Mouse (Mus musculus) left cerebral cortex, postnatal 4 days (tissue): ENCODE data around the gene Nmt1. TPM values are rescaled to one million over a fixed set of nuclear protein-coding genes. Genes with fewer than 3 reads are reported as not detected.

ENCODE experiments used
- DNase-seq: peaks from one replicate; pipeline ENCODE4 v3.0.0-alpha.2; 2022
- intact Hi-C: fragments of 180-260 bp; cut with DNase I; formaldehyde crosslinking; loops from one replicate; pipeline ENCODE4 v1.15.1; 2025
- total RNA-seq, 2 experiments: library from RNA; stranded (reverse); gene quantifications; 2 replicates each; pipeline ENCODE4 v1.2.3; 2021

Nmt1 gene
- total RNA-seq, 2 experiments from 2014 or later, result 60.3 to 67.8 TPM

DNA sequence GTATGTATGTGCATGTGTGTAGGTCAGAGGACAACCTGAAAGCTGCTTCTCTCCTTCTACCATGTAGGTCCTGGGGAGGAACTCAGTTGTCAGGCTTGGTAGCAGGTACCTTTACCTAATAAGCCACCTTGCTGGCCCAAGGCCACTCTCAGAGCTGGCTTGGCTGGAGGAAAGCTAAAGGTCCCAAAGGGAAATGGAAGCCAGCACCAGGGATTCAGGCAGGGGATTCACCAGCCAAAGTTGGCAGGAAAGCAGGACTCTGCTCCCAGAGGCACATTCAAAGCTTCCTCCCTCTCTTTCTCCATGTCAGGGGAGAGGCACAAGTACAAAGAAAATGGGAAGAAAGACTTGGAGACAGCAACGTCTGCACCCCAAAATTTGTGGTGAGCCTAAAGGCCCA lies 23.1 kb upstream of the Nmt1 start:
- DNase-seq, result no peak
- intact Hi-C loops, result no loop called here

DNA sequence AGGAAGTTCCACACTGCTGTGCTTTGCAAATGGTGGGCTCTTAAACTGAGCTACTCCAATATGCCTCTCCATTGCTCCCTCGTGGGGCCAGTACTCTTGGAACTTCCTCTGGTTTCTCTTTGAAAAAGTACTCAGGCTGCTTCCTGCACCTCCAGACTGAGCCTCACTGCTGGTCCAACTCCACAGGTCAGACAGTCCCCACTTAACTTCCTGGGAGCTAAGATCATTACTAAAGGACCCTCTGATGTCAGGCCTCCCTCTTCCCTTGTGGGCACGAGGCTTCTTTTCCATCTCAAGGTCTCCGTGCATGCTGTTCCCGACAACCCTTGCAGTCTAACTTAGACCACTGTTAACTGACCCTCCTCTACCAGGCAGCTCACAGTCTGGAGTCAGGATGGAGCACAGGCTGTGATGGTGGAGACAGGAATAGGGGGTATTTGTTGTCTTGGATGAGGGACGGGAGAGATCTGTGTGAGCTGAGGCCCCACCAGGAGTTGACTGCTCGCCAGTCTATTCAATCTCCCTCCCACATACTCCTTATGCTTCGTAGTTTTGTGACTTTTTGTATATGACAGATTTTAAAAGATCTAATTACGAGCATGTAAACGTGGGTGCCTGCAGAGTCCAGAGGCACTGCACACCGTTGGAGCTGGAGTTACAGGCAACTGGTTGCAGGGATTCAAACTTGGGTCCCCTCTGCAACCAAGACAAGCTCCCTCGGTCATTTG lies 22.6 kb upstream of the Nmt1 start:
- intact Hi-C loops, result no loop called here
- DNase-seq, result no peak

DNA sequence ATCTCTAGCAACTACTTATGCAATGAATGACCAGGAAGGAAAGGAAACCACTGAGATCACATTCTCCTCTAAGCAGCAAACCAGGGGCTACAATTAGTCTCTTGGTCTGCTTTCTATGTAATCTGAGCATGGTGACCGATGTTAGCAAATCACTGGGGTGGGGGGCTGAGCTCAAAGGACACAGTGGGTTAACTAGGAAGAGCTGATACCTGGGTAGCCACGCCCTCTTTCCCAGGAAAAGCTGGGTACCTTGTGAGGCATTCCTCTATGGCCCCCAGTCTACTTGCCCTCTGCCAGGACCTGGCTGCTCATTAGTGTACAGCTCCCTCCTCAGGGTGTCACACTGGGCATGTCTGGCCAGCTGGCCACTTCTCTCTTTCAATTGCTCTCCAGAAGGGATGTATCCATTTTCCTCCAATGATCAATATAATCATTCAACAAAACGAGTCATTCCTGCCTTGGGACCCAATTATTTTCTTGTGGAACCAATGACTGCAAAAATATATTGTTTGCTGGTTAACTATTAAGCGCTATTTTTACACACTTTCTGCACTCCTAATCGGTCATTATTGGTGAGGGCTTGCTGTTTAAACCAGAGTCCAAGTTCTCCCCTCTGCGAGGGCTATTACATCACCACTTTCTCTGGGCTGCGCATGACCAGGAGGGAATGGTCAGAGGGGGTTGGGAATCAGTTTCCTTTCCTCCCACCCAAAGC lies 21.5 kb upstream of the Nmt1 start:
- no peak for DNase-seq
- intact Hi-C loops, result no loop called here

DNA sequence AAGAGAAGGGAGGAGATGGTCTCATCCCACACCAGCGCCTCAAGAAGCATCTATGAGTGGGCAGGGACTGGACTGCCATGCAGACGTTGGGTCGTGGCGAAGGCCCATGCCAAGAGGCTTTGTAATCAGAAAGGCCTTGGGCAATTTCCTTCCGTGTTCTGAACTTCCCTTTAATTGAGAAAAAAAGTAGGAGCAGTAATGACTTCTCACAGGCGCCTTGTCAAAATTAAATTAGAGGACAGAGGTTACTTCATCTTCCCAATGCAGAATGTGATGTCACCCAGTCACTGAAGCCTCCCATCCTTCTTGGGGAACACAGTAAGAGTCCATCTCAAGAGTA lies 21.0 kb upstream of the Nmt1 start:
- no peak for DNase-seq
- intact Hi-C loops, result no loop called here

DNA sequence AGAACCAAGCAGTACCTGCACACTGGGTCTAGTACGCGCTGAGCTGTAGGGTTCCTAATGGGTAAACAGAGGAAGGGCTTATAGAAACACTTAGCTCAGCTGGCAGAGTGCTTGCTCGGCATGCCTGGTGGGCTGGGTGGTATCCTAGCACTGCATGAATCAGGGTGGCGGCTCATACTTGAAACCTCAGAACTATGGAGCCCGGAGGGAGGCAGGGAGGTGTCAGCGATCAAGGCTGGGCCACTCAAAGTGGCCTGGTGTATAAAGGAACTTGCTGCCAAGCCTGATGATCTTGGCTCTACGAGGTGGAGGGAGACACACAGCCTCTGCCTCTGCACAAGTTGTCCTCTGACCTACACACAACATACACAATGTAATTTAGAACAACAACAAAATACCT lies 19.4 kb upstream of the Nmt1 start:
- intact Hi-C loops, result no loop called here
- no peak for DNase-seq

DNA sequence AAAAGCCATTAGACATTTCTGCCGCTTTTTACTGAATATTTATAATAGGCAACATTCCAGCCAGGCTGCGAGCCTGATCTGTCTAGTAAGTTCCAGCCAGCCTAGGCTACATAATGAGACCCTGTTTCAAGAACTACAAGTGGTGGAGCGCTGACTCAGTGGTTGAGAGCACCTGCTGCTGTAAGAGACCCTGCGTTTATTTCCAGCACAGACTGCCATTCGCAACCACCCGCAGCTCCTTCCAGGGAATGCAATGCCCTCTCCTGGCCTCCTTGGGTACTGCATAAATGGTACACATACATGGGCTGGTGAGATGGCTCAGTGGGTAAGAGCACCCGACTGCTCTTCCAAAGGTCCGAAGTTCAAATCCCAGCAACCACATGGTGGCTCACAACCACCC lies 18.8 kb upstream of the Nmt1 start:
- intact Hi-C loops, result no loop called here
- no peak for DNase-seq

DNA sequence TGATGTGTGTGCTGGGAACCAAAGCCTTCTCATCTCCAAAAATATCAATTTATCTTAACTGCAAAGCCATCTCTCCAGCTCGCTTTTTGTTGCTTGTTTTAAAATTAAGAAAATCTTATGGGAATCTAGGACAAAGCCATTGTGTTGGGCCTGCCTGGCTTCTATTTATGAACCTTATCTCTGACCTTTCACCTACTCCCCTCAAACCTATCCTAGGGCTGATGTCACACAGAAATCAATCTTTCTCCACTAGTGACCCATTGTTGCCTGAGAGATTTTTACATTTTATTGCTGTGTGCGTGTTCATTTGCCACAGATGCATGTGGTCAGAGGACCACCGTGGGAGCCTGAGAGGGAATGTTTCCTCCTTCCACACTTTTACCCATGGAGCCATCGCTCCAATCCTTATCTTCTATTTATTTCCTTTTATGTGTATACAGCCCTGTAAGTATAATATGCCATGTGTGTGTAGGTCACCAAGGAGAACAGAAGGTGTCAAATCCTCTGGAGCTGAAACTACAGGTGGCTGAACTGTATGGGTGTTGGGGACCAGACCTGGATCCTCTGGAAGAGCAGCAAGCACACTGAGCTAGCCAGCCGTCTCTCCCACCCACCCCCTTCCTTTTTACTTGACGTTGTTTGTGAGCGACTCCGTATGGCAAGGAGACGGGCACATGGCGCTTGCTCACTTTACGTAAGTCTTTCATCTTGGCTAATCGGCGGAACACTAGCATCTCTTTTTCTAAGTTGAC lies 17.4 kb upstream of the Nmt1 start:
- intact Hi-C loops, result no loop called here
- no peak for DNase-seq

DNA sequence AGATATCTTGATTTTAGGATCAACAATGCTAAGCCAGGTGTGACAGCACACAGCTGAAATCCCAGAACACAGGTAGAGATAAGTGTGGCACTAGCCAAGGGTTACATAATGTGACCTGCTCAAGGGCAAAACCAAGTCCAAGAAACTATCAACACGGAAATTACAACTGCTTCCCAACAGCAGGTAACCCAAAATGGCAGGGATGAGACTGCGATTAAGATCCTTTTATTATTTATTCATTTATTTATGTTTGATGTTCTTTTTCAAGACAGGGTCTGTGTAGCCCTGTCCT lies 16.8 kb upstream of the Nmt1 start:
- intact Hi-C loops, result no loop called here
- DNase-seq, result no peak

DNA sequence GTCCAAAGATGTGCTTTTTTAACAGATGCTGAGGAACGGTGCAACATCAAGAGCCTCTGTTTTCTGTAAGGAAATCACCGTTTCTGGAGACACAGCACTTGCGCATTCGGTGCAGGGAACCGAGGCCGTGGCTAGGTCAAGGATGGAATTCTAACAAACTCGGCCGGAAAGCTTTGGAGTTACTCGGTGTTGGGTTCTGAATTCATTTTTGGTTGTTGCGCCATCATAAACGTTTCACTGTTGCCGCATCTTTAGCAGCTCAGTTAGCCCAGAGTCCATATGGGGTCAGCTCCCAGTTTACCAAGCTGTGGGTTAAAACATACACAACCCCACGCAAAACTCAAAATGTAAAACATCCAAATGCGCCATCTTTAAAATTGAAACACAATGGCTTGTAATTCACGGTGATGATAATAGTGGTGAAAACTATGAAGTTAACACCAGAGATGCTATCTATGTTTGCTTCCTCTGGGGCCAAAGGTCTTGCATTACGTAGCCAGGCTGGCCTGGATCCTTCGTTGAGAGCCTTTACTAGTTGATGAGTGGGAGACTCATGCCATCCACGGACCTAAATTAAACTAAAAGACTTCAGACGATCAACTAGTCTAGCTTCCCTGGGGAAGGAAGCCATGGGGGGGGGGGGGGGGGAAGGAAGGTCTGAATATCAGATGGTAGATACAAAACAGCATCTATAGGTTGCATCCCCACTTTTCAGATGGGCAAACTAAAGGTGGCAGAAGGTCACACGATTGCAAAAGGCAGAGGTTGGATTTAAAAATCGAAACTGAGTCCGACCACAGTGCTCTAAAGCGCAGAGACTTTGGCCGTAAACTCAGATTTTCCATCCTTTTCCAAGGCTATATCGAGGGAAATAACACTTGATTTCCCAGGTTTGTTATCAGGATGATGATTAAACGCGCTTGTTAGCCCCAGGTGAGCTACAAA lies 11.8 kb upstream of the Nmt1 start:
- intact Hi-C loops, result no loop called here
- no peak for DNase-seq

DNA sequence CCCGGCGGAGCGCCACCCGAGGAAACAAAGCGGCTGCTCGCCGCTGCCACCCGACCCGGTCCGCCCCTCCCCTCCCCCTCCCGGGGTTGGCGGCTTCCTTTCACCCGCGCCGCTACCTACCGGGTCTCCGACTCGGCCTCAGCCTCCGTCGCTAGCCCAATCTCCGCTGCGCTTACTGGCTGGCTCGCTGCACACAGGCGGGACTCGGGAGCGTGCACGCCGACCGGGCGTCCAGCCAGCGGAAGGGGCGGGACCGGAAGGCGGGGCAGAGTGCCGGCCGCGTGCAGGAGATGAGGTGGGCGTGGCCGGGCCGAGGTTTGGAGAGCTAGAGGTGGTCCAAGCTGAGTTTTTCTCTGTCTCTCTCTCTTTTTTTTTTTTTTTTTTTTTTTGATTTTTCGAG lies 11.1 kb upstream of the Nmt1 start:
- DNase-seq, result peak; percentile 99
- intact Hi-C loops, result no loop called here

DNA sequence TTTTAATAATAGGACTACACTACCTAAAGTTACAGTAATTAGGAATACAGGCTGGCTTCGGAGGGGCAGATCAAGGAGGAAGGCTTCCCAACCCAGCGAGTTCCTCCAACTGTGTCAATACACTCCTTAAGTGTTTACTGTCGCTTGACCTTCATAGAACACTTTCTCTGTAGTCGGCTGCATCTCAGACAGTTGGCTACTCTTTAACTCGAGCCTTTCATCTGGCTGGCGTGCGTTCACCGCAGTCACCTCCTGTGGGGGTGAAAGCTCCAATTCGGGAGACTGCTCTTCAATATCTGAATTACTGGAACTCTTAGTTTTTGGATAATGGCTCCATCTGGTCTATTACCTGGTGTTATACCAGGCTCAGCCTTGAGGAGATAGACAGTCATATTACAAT lies 10.3 kb upstream of the Nmt1 start:
- DNase-seq, result no peak
- intact Hi-C loops, result no loop called here

DNA sequence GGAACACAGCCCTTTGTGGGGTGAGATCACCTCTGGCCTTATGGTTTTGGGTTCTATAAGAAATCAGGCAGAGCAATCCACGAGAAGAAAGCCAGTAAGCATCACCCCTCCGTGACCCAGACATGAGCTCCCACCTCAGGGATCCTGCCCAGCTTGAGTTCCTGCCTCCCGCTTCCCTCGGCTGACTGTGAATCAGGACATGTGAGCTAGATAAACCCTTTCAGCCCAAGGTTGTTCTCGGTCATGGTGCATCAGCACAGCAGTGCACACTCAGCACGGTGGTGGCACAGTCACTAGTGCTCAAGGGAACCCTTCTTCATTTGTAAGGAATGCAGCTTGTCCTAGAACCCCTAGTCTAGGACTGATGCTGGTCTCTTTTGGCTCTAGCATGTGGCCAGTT lies 9.1 kb upstream of the Nmt1 start:
- intact Hi-C loops, result no loop called here
- DNase-seq, result no peak

DNA sequence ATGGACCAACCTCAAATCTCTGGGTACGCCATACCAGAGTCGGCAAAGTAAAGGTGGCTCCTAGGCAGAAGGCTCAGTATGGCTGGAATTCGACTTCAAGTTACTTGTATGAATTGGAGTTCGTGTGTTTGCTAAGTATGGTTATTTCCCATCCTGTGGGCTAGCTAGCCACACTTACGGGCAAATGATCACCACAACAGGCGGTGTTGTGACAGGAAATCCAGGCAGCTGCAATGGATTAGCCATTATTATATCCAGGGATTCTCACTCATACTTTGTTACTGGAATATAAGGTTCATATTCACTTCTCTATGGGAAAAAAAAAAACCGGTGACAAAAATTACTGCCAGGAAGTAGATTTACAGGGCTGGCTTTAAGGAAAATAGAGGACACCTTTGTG lies 8.7 kb upstream of the Nmt1 start:
- intact Hi-C loops, result no loop called here

DNA sequence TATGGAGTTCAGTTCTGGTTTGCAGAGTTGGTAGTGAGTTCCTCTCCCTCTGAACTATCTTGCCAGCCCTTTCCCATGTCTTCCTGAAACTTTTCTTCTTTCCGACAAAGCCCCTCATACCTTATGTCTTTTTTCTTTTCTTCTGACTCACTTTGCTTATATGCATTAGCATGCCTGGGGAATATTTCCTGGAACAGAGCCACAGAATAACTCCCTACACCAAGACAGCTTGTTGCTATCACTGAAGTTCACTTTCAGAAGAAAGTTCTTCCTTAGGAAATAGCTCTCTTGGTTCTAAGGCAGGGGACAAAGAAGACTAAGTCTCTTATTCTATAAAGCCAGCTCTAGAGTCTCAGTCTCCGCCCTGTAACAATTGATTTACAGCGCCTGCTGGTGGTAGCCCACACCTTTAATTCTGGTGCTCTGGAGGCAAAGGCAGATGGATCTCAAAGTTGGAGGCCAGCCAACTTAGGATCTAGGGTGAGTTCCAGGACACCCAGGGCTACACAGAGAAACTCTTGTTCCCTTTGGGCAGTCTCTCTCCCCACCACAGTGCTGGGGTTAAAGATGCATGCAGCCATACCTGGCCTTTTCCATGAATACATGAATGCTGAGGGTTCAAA lies 7.2 kb upstream of the Nmt1 start:
- intact Hi-C loops, result no loop called here

More for the DNA sequence above, 8.7 kb upstream of the Nmt1 start:
- DNase-seq, result no peak

DNA sequence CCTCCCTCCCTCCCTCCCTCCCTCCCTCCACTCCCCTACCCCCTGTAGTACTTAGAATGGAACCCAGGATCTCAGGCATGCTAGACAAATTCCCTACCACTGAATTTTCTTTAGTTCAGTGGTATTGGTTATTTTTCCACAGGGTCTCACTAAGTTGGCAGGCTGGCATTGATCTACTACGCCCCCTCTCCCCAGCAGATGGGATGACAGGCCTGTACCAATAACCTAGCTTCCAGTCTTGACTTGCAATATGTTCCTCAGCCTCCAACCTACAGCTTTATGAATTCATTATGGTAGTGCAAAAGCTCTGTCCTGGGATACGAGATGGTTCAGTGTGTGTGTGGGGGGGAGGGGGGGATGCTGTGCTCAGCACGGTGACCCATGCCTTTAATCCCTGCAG lies 4.0 kb upstream of the Nmt1 start:
- intact Hi-C loops, result no loop called here
- no peak for DNase-seq

More for the DNA sequence above, 7.2 kb upstream of the Nmt1 start:
- no peak for DNase-seq

DNA sequence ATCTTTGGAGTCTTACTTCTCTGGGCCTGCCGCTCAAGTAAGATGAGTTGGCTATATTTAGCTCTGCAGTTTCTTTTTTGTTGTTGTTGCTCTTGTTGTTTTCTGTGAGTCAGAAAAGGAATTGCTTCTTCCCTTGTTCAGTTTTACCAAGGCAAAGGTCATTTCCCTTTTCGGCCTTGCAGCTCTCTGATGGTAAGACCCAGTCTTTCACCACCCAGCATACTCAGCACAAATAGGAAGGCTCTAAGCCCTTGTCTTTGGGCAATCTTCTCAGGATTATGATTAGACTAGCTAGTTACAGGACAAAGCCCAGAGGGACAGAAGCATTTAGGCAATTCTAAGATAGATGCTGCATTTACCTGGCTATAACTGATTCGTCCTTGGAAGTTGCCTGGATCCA lies 1.1 kb upstream of the Nmt1 start:
- DNase-seq, result no peak
- intact Hi-C loops, result no loop called here

DNA sequence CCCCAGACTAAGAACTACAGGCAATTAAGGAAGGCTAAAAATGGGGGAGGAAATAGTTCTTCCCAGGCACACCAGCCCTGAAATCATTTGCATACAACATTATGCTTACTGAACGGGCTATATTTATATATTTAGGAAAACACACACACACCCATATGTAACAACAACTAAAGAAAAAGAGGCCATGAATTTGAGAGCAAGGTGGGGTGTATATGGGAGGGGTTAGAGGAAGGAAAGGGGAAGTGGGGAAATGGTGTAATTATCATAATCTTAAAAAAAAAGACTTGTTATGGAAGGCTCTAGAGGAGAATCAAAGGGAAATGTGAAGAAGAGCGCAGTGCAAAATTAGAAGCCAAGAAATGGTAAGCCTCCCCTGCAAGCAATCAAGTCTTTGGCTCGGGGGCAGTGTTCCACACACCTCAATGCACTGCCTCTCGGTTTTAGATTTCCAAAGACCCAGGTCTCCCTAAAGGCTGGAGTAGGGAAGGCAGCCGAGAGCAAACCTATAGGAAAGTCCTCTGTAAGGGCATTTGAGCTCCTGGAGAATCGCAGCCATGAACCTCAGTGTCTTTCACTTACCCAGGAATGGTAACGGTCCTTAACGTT lies 317 bp upstream of the Nmt1 start:
- DNase-seq, result no peak
- intact Hi-C loops, result no loop called here

DNA sequence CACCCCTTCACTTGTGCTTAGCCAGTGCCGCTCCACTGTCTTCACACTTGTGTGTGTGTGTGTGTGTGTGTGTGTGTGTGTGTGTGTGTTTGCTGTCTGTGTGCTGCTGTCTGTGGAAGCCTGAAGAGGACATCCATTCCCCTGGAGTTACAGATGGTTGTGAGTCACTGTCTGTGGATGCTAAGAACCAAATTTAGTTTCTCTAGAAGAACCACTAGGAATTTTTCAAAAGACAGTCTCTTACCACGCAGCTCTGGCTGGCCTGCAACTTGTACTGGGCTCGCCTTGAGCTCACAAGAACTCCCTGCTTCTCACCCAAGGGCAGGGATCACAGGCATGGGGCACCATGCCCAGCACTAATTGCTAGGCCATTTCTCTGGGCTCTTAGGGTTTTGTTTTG lies 5.0 kb downstream of the Nmt1 start:
- no peak for DNase-seq
- intact Hi-C loops, result no loop called here

DNA sequence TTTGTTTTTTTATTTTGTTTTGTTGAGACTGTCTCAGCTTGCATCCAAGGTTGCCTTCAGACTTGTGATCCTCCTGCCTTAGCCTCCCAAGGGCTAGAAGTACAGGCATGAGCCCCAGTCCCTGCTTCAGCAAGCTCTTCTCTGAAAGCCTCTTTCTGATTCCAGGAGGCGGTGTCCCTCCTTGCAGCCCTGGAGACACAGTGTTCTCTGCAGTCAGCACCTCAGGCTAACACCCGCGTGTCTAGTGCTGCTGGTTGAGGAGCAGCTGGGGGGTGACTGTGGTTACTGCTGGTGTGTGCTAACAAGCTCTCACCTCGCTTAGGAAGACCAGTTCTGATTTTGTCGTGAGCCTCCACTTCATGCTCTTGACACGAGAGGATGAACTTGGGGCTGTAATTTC lies 7.0 kb downstream of the Nmt1 start:
- intact Hi-C loops, result no loop called here
- DNase-seq, result no peak

DNA sequence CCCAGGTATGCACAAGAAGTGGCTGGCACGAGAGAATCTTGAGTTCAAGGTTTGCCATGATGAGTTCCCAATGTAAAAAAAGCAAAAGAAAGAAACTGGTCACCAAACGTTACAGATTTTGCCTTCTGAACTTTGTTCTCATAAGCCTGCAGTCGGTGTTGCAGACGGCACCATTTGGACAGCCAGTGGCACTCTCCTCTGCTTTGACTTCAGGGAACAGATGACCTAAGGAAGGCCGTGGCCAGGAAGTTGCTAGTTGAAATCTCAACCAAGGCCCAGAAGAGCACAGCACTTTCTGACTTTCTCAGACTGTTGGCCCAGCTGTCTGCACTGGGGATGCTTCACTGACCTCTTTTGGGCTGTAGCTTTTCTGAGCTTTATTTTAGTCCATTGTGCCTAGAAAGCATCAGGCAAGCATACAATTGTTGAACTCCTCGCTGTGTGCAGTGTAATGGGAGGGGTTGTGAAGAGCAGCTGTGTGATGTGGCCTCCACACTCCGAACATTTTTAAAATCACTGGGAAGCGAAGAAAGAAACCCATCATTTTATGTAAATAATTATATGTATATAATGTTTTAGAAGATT lies 9.0 kb downstream of the Nmt1 start:
- no peak for DNase-seq
- intact Hi-C loops, result no loop called here
